Mouse (Mus musculus): ENCODE data around the gene Ctc1.

Gene Ctc1

DNA sequence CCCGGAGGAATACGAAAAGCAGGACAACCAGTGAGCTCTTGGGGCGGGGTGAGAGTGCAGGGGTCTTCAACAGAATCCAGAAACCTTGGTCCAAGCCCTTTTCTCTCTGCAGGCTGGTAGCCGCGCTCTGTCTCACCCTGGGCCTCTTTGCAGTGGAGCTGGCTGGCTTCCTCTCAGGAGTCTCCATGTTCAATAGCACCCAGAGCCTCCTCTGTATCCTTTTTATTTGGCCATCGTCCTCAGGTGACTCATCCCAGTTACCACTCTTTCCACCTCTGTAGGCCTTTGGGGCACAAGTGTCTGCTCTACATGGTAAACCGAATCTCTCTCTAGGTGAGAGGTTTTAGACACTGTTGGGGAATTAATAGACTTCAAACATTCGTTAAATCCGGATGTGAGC, 55.6 kb downstream of the Ctc1 start:
- no peak for DNase-seq

- DNase-seq: no peak
Measured at GRCm38 (mm10) chr11:69072234-69072633, 56.5 kb downstream of the Ctc1 start.

DNA sequence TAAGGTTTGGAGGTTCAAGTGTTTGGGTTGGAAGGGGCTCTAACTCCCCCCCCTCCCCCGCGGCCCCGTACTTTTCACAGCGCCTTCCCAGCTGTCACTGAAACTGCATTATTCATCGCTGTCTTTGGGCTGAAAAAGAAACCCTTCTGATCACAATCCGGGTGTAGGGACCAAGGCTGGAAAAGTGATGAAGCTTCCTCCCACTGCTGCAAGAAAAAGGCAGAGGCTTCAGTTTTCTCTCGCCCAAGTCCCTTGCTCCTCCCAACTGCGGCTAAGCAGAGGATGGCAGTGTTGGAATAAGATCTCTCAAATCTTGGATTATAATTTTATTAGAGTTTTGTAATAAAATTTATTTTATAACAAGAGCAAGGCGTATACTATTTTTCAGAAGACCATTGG, 57.0 kb downstream of the Ctc1 start:
- DNase-seq: no peak

GRCm38 (mm10) chr11:69073065-69073888, 57.6 kb downstream of the Ctc1 start:
- DNase-seq: peak; percentile 82

GRCm38 (mm10) chr11:69073951-69074775, 58.5 kb downstream of the Ctc1 start:
- DNase-seq: no peak

DNA sequence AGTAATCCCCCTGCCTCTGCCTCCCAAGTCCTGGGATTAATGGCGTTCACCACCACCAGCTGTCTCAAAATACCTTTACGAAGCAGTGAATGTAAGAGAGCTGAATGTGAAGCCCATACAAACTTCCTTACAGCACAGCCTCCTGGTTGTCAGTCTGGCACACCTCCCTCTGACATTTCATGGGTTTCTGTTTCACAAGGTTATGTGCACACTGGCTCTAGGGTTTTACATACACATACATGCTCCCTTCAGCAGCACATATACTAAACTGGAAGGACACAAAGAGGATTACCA, 59.0 kb downstream of the Ctc1 start:
- DNase-seq: no peak

- DNase-seq: no peak
Measured at GRCm38 (mm10) chr11:69075764-69076479, 60.2 kb downstream of the Ctc1 start.

DNA sequence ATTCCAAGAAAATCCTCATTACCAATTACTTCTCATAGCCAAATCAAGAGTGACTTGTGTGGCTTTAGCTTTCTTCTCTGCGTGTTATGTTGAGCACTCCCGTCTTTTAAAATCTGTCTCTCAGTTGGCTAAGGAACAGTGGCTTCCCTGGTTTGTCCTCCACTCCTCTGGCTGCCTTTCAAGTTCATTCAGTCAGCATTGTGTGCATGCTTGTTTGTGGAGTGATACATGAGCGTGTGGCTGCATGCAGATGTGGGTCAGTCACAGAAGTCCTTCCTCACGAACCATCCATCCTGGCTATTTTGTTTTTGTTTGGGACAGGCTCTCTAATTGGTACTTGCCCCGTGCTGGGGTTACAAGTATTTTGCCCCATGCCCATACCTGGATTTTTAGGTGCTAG, 60.9 kb downstream of the Ctc1 start:
- DNase-seq: no peak

DNA sequence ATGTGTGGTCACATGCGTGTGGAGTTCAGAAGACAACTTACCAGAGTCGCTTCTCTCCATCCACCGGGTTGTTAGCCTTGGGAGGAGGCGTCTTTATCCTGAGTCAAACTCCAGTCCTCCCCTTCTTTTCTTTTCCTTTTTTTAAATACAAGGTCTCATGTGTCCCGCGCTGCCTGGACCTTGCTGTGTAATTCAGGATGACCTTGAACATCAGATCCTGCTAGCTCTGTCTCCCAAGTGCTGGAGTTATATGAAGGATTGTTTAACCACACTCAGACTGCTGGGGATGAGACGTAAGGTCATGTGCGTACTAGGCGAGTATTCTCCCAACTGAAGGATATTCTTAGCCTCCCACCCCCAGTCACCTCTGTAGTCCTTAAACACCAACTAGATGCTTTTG, 61.6 kb downstream of the Ctc1 start:
- no peak for DNase-seq

DNA sequence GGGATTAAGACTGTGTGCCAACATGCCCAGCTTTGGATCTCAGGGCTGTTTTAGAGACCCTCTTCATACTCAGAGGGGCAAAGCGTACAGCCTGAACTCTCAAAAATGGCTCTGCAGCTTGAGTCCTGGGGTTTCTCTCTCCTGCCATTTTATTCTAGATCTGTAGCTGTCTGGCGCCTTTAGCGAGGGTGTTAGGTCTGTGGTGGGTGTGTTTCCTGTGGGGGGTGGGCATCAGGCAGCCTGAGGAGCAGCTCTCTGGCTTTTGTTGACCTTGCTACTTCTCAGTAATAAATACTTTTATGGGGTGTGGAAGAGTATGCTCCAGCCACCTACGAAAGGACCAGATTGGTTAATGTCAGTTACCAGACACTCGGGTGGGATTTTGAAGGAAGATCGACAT, 62.3 kb downstream of the Ctc1 start:
- DNase-seq: no peak

DNA sequence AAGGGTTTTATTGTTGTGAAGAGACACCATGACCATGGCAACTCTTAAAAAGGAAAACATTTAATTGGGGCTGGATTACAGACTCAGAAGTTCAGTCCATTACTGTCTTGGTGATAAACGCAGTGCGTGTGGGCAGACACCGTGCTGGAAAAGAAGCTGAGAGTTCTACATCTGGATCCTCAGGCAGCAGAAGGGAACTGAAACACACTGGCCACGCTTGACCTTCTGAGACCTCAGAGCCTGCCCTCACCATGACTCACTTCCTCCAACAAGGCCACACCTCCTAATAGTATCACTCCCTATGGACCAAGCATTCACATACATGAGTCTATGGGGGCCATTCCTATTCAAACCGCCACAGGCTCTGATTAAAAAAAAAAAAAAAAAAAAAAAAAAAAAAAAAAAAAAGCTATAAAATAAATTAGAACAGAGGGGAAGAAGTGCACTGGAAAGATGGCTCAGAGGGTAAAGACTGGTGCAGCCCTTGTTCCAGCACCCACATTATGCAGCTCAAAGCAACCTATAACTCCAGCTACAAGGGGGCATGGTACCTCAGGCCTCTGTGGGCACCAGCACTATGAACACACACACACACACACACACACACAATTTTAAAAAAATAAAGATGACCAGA, 63.2 kb downstream of the Ctc1 start:
- DNase-seq: no peak

GRCm38 (mm10) chr11:69080102-69080854, 64.6 kb downstream of the Ctc1 start:
- DNase-seq: no peak

DNA sequence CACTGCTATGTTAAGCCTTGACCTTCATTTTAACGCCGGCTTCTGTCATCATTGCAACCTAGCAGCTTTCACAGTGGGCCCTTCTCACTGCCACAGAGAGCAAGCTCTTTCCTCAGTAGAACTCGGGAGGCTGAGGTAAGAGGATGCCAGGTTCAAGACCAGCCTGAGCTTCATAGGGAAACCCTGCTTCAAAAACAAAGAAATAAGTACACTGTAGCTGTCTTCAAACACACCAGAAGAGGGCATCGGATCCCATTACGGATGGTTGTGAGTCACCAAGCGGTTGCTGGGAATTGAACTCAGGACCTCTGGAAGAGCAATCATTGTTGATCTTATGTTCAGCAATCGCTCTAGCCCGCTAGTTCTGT, 65.1 kb downstream of the Ctc1 start:
- no peak for DNase-seq

DNA sequence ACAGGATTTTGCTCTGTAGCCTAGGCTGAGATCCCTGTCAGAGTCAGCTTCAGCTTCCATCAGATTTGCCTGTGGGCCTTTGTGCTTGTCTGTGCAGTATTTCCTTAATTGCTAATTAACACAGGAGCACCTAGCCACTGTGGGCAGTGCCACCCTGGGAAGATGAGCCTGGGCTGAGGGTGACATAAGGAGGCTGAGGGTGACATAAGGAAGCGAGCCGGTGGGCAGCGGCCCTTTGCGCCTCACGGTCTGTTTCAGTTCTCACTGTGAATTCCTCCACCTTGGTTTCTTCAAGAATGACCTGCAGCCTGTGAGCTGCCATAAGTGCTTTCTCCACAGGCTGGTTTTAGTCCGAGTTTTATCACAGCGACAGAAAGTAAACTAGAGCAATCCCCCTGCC, 65.9 kb downstream of the Ctc1 start:
- DNase-seq: no peak

DNA sequence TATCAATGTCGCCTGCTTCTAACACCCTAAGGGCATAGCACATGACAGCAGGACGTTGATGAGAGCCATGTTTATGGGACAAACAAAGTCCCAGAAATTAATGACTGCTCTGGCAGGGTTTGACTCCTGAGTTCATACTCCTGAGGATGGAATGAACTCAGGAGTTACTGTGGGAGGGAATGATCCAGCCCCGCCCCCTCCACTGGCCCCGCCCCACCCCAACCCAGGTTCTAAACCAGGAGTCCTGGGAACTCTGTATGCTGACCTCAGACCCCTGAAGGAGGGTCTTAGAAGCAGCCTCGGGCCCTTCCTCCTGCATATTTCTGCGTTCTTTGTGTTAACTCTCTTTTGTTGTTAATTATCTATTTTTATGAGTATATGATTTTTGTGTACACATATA, 69.9 kb downstream of the Ctc1 start:
- DNase-seq: no peak

Data from right cerebral cortex, postnatal 14 days (tissue).